Mouse (Mus musculus) liver, adult 2 months (tissue): ENCODE measurements around the gene Rps24.

ENCODE experiments used
- CTCF ChIP-seq: fragments of 200-500 bp; IDR thresholded peaks from 2 replicates; pipeline ENCODE4 v1.5.1; 2011; ENCODE audit warnings: low read depth, low read length, control low read depth
- POLR2A ChIP-seq: fragments of 200-500 bp; IDR thresholded peaks from 2 replicates; pipeline ENCODE4 v1.6.1; 2011; ENCODE audit warnings: low read length, control low read depth; ENCODE audit not compliant: insufficient read depth; ENCODE audit errors: extremely low read depth

DNA sequence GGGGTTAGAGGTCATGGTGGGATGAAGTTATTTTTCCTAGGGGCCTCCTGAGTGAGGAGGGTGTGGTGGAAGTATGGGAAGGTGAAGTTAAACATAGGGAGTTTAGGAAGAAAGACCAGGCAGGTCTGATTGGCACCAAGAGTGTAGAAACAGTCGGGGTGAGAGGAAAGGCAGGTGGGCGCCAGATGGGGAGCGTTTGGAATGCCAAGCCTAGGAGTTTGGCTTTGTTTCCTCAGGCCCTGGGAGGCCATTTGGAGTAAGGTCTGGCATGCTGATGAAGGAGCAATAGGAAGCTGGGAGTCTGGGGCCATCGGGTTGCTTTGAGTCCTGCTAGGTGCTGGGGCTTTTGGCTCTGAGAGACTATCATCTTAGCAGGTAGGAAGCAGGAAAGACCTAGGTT is 56.0 kb downstream of the Rps24 start:
- TF ChIP-seq CTCF (no peak), POLR2A (no peak)
